Mouse (Mus musculus): ENCODE measurements around the gene Sp140.
"Not testable (repeated sequence)": the region's sequence is repeated elsewhere in the genome, so short reads cannot be mapped to it uniquely, and the experiment has no call there.

Sp140 gene

DNA sequence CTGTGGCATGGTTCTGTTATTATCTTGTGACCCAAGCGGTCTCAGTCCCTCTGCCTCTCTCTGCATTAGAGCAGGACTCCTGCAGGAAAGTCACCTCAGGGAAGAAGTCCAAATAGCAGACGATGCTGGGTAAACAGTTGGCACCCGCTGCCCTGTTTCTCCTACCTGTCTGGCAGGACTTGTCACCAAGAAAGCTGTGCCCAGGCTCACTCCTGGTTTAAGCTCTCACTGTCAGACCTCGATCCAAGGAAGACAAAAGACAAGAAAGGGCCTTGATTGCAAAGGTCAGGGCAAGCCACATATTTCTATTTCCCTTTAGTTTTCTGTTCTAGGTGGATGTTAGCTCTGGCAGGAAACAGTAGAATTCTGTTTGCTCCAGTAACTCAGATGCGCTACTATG, 50.3 kb downstream of the Sp140 start:
- peak; percentile 48 for DNase-seq

DNA sequence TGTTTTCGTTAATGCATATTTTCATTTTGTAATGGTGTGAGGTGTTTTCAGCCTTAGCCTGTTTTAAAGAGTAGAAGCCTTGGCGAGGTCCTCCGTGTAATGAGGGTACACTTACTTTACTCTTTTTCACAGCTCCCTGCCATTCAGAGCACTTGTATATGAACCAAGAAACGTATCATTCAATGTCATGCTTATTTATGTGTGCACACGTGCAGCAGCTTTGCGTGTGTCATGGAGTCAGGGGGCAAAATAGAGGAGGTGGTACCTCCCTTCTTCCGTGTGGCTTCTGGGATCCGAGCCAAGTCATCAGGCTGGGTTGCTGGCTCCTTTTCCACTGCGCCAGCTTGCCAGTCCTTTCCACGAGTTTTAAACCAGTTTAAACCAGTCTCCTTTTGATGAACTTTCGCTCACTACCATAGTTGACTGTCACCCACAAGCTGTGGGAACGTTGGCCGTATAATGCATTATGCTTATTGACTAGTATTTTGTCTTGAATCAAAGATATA, 51.6 kb downstream of the Sp140 start:
- peak; percentile 20 for DNase-seq

DNA sequence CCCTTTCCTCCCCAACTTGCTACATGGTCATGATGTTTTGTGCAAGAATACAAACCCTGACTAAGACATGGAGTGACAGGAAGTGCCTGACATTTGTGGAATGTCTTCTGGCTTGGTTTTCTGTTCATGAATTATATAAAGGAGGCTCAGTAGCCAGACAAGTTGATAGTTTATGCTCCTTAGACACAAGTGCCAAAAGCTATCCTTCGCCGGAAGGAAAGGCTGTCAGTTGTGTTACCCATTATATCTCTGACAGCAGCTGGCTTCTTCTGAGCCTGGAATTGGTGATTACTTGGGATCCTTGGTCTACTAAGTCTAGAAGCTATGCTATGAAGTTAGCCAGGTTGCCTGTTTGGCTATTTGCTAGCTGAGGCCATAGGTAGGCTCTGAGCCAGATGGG, 57.0 kb downstream of the Sp140 start:
- DNase-seq: not testable (repeated sequence)

DNA sequence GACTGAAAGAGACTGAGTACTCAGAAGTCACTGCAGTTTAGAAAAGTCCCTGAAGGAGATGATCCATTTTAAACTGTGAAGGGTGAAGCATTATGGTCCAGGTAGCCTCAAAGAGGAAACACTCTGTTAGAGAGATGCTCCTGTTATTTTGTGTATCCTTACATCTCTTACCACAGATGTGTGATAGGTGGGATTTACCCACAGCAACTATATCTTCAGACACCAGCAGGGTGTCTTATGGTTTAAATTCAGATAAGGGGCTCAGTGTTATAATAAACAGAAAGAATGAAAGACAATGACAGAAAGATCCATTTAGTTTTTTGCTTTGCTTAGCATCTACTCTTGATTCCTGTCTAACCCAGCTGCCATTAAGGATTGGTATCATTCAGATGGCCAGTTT, 64.1 kb downstream of the Sp140 start:
- no peak for DNase-seq

DNA sequence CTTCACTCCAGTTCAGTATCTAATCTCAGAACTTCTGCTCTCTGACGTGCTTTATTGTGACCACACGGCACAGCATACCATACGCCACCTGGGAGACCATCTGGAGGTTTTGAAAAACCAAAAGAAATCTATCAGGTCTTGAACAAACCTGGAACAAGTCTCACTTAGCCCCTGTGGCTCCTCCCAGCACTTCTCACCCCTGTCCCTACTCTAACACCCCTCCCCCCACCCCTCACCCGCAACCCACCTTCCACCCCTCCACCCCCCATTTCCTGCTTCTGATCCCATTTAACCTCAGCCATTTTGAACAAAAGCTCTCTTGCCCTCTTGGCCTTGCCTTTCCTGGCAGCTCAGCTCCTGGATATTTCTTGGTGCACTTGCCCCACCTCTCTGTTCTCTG, 80.0 kb downstream of the Sp140 start:
- DNase-seq: peak; percentile 46

DNA sequence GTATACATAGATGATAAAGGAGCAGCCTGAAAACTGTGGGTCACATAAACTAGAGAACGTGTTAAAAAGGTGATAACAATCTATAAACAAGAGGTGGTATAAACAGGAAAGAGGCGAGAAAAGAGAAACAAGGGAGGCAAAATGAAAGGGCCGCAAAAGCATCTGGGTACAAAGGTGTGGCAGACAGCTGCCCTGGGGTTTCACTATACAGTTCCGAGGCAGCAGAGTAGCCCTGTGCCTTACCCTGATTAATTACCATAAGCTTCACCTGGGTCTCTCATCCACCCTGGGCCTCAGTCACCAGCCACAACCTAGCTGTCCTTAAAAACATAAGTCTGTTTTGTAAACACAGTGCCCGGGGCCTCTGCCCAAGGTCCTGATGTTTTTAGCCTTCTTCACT, 86.5 kb downstream of the Sp140 start:
- DNase-seq: peak; percentile 47

DNA sequence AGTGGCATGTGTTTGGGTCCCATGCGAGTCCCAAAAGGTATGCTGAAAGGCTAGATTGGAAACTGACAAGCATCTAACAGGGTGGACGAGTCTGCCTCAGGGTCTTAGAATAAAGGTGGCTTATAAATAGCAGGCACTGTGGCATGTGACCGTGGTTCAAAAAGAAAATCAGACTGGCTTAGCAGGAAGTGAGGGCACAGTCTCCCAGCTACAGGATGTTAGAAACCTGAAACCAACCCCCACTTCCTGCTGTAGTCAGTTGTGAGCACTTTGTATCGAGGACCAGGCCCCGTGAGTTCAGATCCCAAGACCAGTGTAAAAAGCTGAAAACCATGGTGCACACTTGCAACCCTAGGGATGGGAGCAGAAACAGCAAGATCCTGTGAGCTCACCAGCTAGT, 87.2 kb downstream of the Sp140 start:
- peak; percentile 76 for DNase-seq

DNA sequence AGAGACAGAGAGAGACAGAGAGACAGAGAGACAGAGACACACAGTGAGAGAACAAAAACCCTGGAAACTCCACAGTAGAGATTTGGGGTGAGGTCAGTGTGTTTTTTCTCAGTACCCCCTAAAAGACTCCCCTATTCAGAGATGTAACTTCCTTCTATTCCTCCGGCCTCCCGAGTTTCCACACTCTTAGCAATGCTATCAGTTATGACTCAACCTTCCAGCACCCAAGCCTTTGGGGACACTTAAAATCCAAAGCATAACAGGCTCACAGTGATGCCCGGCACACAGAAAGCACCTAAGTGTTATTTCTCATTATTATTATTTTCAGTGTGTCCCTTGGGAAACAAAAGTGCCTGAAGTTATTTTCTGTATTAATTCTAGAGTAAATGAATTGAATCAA, 90.4 kb downstream of the Sp140 start:
- no peak for DNase-seq

DNA sequence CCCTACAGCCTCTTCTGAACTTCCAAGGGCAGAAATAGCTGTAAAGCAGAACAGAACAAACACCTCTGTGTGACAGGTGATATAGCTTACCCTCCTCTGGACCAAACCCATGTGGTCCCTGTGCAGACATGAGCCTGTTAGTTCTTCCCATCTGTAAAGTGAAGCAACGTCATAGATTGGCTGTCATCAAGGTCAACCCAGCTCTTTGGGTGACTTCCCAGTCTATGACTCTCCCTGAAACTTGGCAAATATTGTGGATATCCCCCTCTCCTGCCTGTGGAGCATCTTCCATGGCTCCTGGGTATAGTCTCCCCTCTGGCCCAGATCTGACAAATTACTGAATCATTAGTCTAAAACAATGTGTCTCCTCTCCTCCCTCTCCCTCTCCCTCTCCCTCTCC, 92.1 kb downstream of the Sp140 start:
- DNase-seq: no peak

DNA sequence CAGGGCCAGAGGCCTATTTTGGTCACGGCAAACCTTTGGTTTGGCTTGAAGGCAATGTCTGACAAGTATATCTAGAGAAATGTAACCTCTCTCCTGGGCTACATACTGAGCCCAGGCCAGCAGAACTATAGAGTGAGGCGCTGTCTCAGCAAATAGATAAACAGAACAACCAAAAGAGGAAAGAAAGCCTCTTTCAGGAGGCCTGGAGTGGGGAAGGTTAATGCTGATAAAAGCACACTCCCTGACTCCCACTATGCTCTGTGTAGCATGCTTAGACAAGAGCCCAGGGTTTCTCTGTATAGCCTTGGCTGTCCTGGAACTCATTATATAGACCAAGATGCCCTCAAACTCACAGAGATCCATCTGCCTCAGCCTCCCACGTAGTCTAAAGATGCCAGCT, 93.1 kb downstream of the Sp140 start:
- DNase-seq: no peak

All from thymus, postnatal 25 days (tissue).